Mouse (Mus musculus): Measurements from ENCODE around the gene Ampd1. TPM values are rescaled to one million over a fixed set of nuclear protein-coding genes. Genes with fewer than 3 reads are reported as not detected.
"Not testable (repeated sequence)": the region's sequence is repeated elsewhere in the genome, so short reads cannot be mapped to it uniquely, and the experiment has no call there.

Gene Ampd1
- total RNA-seq, 1 experiment, result 0.49 TPM

DNA sequence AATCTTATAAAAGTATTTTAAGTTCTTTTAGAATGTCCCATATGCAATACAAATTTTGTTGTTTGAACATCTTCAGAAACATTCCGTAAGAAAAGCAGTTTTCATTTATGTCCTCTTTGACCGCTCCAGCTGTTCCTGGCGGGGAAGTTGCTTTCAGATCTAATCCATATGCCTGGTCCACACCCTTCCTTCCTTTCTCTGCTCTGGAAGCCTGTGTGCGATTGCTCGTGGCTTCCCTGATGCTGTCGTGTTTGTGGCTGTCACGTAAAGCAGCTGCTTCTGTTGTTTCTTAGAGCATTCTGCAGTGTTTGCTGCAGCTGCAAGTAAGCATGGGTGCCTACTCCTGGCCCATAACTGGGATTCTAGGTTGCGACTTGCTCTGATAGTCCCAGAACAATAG lies 65.2 kb downstream of the Ampd1 start:
- no peaks in the 10 kb centered on the region for H3K9me3 ChIP-seq (ENCODE audit: control insufficient read depth, insufficient read depth, low read depth, low read length)
- in situ Hi-C loops (cut with MboI; ENCODE audit: low sequenced_read_pairs in 2 of 2, unreplicated experiment in 2 of 2), result no loop called here
- no peak for DNase-seq (ENCODE audit: low read depth, low spot score)
- no peak overlapping the region for H3K4me3 ChIP-seq (ENCODE audit: insufficient read depth in 1 of 2, low read depth in 1 of 2, low read length in 2 of 2, poor library complexity in 1 of 2, severe bottlenecking in 1 of 2)
- no peak overlapping the region for H3K9ac ChIP-seq (ENCODE audit: insufficient read depth, low read depth, low read length, poor library complexity, severe bottlenecking)
- H3K4me1 ChIP-seq (ENCODE audit: control insufficient read depth in 2 of 2, insufficient read depth in 2 of 2, low read length in 2 of 2, poor library complexity in 1 of 2), result peaks cover 13 to 16% of the 10 kb centered on the region in 2 experiments
- H3K36me3 ChIP-seq (ENCODE audit: control insufficient read depth, insufficient read depth, low read length, poor library complexity, severe bottlenecking), result peaks cover 4% of the 10 kb centered on the region
- no peak overlapping the region for H3K27ac ChIP-seq (ENCODE audit: insufficient read depth, low read depth, low read length, poor library complexity, severe bottlenecking)
- TF ChIP-seq ZNF384 (IDR thresholded peaks at IDR 0.05; ENCODE audit: low read depth, low read length), result no peak
- no peak for TF ChIP-seq MAFK (IDR thresholded peaks at IDR 0.05; ENCODE audit: insufficient read depth, low read depth, low read length)
- TF ChIP-seq HCFC1 (IDR thresholded peaks at IDR 0.05; ENCODE audit: borderline replicate concordance, insufficient read depth, low read length), result no peak
- TF ChIP-seq ZC3H11A (IDR thresholded peaks at IDR 0.05; ENCODE audit: borderline replicate concordance, low read depth, low read length), result no peak
- no peak for TF ChIP-seq CHD2 (IDR thresholded peaks at IDR 0.05; ENCODE audit: low read depth, low read length)

DNA sequence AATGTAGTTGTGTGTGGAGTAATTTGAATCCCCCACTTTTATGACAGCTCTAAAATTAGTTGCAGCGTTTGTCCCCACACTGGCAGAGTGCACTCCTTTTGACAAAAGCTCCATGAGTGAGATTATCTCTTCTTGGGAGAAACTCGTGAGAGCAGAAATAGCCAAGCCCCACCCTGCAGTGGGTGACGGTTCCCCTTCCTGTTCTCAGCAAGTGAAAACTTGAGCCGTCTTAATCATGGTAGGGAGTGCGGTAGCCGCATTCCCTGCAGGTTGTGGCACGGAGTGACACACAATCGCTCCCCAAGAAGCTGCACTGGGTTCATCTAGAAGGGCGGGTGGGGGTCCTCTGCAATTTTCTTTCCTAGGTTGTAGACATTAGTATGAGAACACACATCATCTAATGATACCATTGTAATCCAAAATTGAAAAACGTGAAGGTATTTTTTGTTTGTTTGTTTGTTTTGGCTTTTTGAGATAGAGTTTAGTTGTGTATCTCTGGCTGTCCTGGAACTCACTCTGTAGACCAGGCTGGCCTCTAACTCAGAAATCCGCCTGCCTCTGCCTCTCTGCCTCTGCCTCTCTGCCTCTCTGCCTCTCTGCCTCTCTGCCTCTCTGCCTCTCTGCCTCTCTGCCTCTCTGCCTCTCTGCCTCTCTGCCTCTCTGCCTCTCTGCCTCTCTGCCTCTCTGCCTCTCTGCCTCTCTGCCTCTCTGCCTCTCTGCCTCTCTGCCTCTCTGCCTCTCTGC lies 66.5 kb downstream of the Ampd1 start:
- DNase-seq (ENCODE audit: low read depth, low spot score); in situ Hi-C loops (cut with MboI; ENCODE audit: low sequenced_read_pairs in 2 of 2, unreplicated experiment in 2 of 2); H3K9ac ChIP-seq (ENCODE audit: insufficient read depth, low read depth, low read length, poor library complexity, severe bottlenecking); H3K4me3 ChIP-seq (ENCODE audit: insufficient read depth in 1 of 2, low read depth in 1 of 2, low read length in 2 of 2, poor library complexity in 1 of 2, severe bottlenecking in 1 of 2); H3K27ac ChIP-seq (ENCODE audit: insufficient read depth, low read depth, low read length, poor library complexity, severe bottlenecking); H3K36me3 ChIP-seq (ENCODE audit: control insufficient read depth, insufficient read depth, low read length, poor library complexity, severe bottlenecking); H3K9me3 ChIP-seq (ENCODE audit: control insufficient read depth, insufficient read depth, low read depth, low read length): not testable (repeated sequence)
- H3K4me1 ChIP-seq (ENCODE audit: control insufficient read depth in 2 of 2, insufficient read depth in 2 of 2, low read length in 2 of 2, poor library complexity in 1 of 2), result peaks cover 16 to 18% of the 10 kb centered on the region in 2 experiments

DNA sequence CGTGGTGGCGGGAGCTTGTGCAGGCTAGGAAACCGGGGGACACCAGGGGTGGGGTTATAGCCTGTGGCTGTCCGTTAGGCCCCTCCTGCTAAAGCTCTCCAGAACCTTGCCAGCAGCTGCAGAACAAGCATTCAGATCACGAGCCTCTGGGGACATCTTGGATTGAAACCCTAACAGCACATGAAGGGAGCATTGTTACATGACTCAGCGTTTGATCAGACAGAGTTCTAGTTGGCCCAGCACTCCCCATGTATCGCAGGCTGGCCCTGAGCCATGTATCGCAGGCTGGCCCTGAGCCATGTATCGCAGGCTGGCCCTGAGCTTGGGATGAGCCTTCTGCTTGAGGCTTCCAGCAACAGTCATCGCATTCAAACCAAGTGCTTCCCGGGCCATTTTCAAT lies 67.5 kb downstream of the Ampd1 start:
- H3K4me1 ChIP-seq (ENCODE audit: control insufficient read depth in 2 of 2, insufficient read depth in 2 of 2, low read length in 2 of 2, poor library complexity in 1 of 2), result peaks cover 21 to 22% of the 10 kb centered on the region in 2 experiments
- H3K9ac ChIP-seq (ENCODE audit: insufficient read depth, low read depth, low read length, poor library complexity, severe bottlenecking), result no peak overlapping the region; the same call in 1 of the 2 replicates
- no peak overlapping the region for H3K4me3 ChIP-seq (ENCODE audit: insufficient read depth in 1 of 2, low read depth in 1 of 2, low read length in 2 of 2, poor library complexity in 1 of 2, severe bottlenecking in 1 of 2)
- H3K27ac ChIP-seq (ENCODE audit: insufficient read depth, low read depth, low read length, poor library complexity, severe bottlenecking), result peak overlapping the region; percentile 48; the same call in 1 of the 2 replicates
- no peak for DNase-seq (ENCODE audit: low read depth, low spot score)
- H3K9me3 ChIP-seq (ENCODE audit: control insufficient read depth, insufficient read depth, low read depth, low read length), result no peaks in the 10 kb centered on the region
- TF ChIP-seq HCFC1 (IDR thresholded peaks at IDR 0.05; ENCODE audit: borderline replicate concordance, insufficient read depth, low read length), result no peak
- TF ChIP-seq ZC3H11A (IDR thresholded peaks at IDR 0.05; ENCODE audit: borderline replicate concordance, low read depth, low read length), result no peak
- TF ChIP-seq MAFK (IDR thresholded peaks at IDR 0.05; ENCODE audit: insufficient read depth, low read depth, low read length), result 0 out of 2 replicates have a peak, but pooled peaks have one; percentile 14
- no peak for TF ChIP-seq ZNF384 (IDR thresholded peaks at IDR 0.05; ENCODE audit: low read depth, low read length)
- no peak for TF ChIP-seq CHD2 (IDR thresholded peaks at IDR 0.05; ENCODE audit: low read depth, low read length)
- H3K36me3 ChIP-seq (ENCODE audit: control insufficient read depth, insufficient read depth, low read length, poor library complexity, severe bottlenecking), result peaks cover 4% of the 10 kb centered on the region
- in situ Hi-C loops (cut with MboI; ENCODE audit: low sequenced_read_pairs in 2 of 2, unreplicated experiment in 2 of 2), result no loop called here

DNA sequence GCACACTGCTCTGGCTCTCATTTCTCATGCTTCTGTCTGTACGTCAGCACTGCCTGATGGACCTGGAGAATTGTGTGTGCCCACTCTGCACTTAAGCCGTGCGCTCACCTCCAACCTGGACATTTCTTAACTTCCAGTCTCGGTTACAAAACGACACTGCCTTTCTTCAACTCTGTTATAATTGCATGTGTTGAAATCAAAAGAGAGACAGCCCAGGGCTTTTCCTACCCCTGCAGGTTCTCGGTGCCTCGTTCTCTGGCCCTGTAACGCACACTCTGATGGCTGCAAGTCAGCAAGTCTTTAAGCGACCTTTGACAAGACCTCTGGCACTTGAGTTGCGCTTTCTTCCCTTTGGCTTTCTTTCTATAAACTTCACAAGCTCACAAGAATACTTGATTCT lies 68.6 kb downstream of the Ampd1 start:
- peaks cover 4% of the 10 kb centered on the region for H3K36me3 ChIP-seq (ENCODE audit: control insufficient read depth, insufficient read depth, low read length, poor library complexity, severe bottlenecking)

More for the DNA sequence above, 68.6 kb downstream of the Ampd1 start:
- in situ Hi-C loops (cut with MboI; ENCODE audit: low sequenced_read_pairs in 2 of 2, unreplicated experiment in 2 of 2), result no loop called here
- Histone ChIP-seq H3K9me3 (ENCODE audit: control insufficient read depth, insufficient read depth, low read depth, low read length) (no peaks in the 10 kb centered on the region), H3K4me3 (ENCODE audit: insufficient read depth in 1 of 2, low read depth in 1 of 2, low read length in 2 of 2, poor library complexity in 1 of 2, severe bottlenecking in 1 of 2) (no peak overlapping the region), H3K4me1 (ENCODE audit: control insufficient read depth in 2 of 2, insufficient read depth in 2 of 2, low read length in 2 of 2, poor library complexity in 1 of 2) (peaks cover 20 to 26% of the 10 kb centered on the region in 2 experiments), H3K27ac (ENCODE audit: insufficient read depth, low read depth, low read length, poor library complexity, severe bottlenecking) (no peak overlapping the region), H3K9ac (ENCODE audit: insufficient read depth, low read depth, low read length, poor library complexity, severe bottlenecking) (no peak overlapping the region)
- no peak for DNase-seq (ENCODE audit: low read depth, low spot score)
- TF ChIP-seq MAFK (IDR thresholded peaks at IDR 0.05; ENCODE audit: insufficient read depth, low read depth, low read length) (no peak), CHD2 (IDR thresholded peaks at IDR 0.05; ENCODE audit: low read depth, low read length) (no peak), HCFC1 (IDR thresholded peaks at IDR 0.05; ENCODE audit: borderline replicate concordance, insufficient read depth, low read length) (no peak), ZNF384 (IDR thresholded peaks at IDR 0.05; ENCODE audit: low read depth, low read length) (no peak), ZC3H11A (IDR thresholded peaks at IDR 0.05; ENCODE audit: borderline replicate concordance, low read depth, low read length) (no peak)
